Mouse (Mus musculus) kidney, embryonic 14.5 days (tissue): ENCODE data around the gene Bnc1. TPM values are rescaled to one million over a fixed set of nuclear protein-coding genes. Genes with fewer than 3 reads are reported as not detected.

Source experiments
- ATAC-seq: fragments of 200-750 bp; cut with Nextera tagmentation; 2 replicates; pipeline ENCODE4 v1.8.0; 2017; ENCODE audit warnings: moderate number of reproducible peaks, mild to moderate bottlenecking, moderate TSS enrichment, moderate library complexity; ENCODE audit not compliant: low FRiP score, low TSS enrichment
- H3K27ac ChIP-seq: fragments of 300-500 bp; sonication (generic); 2 replicates; pipeline ENCODE4 v1.5.1; 2014; ENCODE audit warnings: low read depth, mild to moderate bottlenecking, low read length, moderate library complexity, mixed read lengths
- H3K27me3 ChIP-seq: fragments of 300-500 bp; sonication (generic); 2 replicates; pipeline ENCODE4 v1.6.1; 2014; ENCODE audit warnings: mild to moderate bottlenecking, low read length; ENCODE audit not compliant: control insufficient read depth, insufficient read depth
- H3K36me3 ChIP-seq: fragments of 300-500 bp; sonication (generic); 2 replicates; pipeline ENCODE4 v1.6.1; 2014; ENCODE audit warnings: low read length, mixed read lengths; ENCODE audit not compliant: control insufficient read depth, insufficient read depth
- H3K4me1 ChIP-seq: fragments of 300-500 bp; sonication (generic); 2 replicates; pipeline ENCODE4 v1.6.1; 2014; ENCODE audit warnings: low read length, mixed read lengths; ENCODE audit not compliant: control insufficient read depth, insufficient read depth
- H3K4me2 ChIP-seq: fragments of 300-500 bp; sonication (generic); replicated peaks from 2 replicates; pipeline ENCODE4 v1.6.1; 2014; ENCODE audit warnings: low read depth, mild to moderate bottlenecking, low read length
- H3K4me3 ChIP-seq: fragments of 300-500 bp; sonication (generic); 2 replicates; pipeline ENCODE4 v1.5.1; 2014; ENCODE audit warnings: mild to moderate bottlenecking, low read length
- H3K9ac ChIP-seq: fragments of 300-500 bp; sonication (generic); 2 replicates; pipeline ENCODE4 v1.6.1; 2014; ENCODE audit warnings: low read depth, mild to moderate bottlenecking, low read length, moderate library complexity
- H3K9me3 ChIP-seq: fragments of 300-500 bp; sonication (generic); 2 replicates; pipeline ENCODE4 v1.6.1; 2016; ENCODE audit warnings: low read length; ENCODE audit not compliant: control insufficient read depth
- WGBS: fragments of 180-500 bp; shearing (Covaris S2); extraction: QIAGEN DNeasy Blood & Tissue Kit; methylation state at CpG from one replicate; pipeline ENCODE4 v1.1.7; 2014; 5-methylcytosine and 5-hydroxymethylcytosine counted together
- polyA plus RNA-seq: library from polyadenylated mRNA; unstranded; fragments of >200 nt; fragmentation: Nextera tagmentation; extraction: Ambion mirVana; gene quantifications from 2 replicates; pipeline ENCODE4 v1.2.1, GENCODE M21; 2014

The Bnc1 gene
- polyA plus RNA-seq, 1 experiment from 2014 or later, result 0.08 TPM

DNA sequence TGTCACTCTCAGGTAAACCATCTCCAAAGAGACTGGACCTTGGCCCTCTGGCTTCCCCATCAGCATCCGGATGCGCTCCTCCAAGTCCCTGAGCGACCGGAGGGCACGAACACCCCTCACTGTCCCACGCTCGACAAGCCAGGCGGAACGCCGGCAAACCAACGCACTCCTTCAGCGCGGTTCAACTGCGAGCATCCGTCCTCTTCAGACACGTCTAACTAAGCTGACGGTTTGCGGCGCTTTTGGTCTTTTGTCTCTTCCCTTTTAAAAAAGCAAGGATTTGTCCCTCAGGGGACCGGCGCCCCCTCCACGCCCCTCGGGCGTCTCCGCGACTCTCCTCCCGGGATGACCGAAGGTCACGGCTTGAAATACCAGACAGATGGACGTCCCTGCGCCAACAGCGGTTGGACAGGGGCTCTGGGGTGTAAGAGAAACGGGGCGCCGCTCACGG, 456 bp downstream of the Bnc1 start:
- H3K27ac ChIP-seq, result no peak overlapping the region
- H3K36me3 ChIP-seq, result no peaks in the 10 kb centered on the region
- under 1% methylated on average over 36 of the region's 36 CpGs for WGBS
- H3K4me2 ChIP-seq, result peak overlapping the region; percentile 98
- H3K4me1 ChIP-seq, result peaks cover 6% of the 10 kb centered on the region; the same call in 1 of the 2 replicates
- H3K9me3 ChIP-seq, result no peaks in the 10 kb centered on the region
- H3K9ac ChIP-seq, result peak overlapping the region; percentile 48; the same call in 1 of the 2 replicates
- peak overlapping the region; percentile 57 for H3K4me3 ChIP-seq
- peak; percentile 65; the same call in 1 of the 2 replicates for ATAC-seq
- H3K27me3 ChIP-seq, result peaks cover 78% of the 10 kb centered on the region

DNA sequence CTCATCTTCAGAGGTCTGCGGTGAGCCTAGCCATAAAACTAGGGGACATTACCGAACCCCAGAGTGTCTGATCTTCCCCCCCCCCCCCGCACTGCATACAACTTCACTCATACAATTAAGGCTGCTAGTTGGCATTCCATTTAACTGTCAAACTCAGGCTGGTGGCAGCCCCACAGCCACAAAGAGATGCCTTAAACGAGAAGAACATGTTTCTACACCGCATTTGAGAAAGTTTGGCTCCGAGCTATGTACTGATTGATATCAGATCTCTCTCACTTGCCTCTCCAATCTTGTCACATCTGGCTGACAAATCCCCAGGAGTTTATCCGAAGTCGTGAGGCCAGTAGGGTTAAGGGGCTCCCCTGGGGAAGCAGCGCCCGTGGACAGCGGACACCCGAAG, 976 bp downstream of the Bnc1 start:
- H3K4me3 ChIP-seq, result peak overlapping the region; percentile 57
- H3K4me1 ChIP-seq, result peaks cover 6% of the 10 kb centered on the region; the same call in 1 of the 2 replicates
- no peaks in the 10 kb centered on the region for H3K9me3 ChIP-seq
- H3K9ac ChIP-seq, result 0 out of 2 replicates have a peak overlapping the region, but pooled peaks have one; percentile 28
- ATAC-seq, result no peak
- H3K4me2 ChIP-seq, result peak overlapping the region; percentile 98
- no peaks in the 10 kb centered on the region for H3K36me3 ChIP-seq
- peaks cover 74% of the 10 kb centered on the region for H3K27me3 ChIP-seq
- 4% methylated on average over 12 of the region's 12 CpGs for WGBS
- no peak overlapping the region for H3K27ac ChIP-seq

DNA sequence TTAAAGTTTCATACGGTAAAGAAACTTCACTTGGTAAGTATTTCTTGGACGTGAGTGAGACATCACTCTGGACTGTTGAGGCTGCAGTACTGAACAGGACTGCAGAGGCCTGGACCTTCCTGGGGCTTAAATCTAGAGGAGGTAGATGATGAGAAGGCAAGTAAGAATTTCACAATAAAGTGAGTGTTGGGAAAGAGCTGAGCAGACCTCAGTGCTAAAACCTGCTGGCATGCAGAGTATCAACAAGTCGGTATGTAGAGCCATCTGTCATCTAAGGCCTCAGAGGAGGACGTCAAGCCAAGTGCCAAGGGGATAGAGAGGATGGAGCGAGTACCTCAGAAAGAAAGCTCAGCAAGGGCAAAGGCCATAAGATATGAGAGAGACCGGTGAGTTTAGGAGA, 8.4 kb downstream of the Bnc1 start:
- ATAC-seq, result no peak
- H3K4me1 ChIP-seq, result no peaks in the 10 kb centered on the region
- no peak overlapping the region for H3K27ac ChIP-seq
- no peak overlapping the region for H3K9ac ChIP-seq
- H3K36me3 ChIP-seq, result no peaks in the 10 kb centered on the region
- no peak overlapping the region for H3K4me2 ChIP-seq
- 80% methylated on average over 6 of the region's 6 CpGs for WGBS
- H3K9me3 ChIP-seq, result no peaks in the 10 kb centered on the region
- H3K27me3 ChIP-seq, result peaks cover 6% of the 10 kb centered on the region
- no peak overlapping the region for H3K4me3 ChIP-seq

DNA sequence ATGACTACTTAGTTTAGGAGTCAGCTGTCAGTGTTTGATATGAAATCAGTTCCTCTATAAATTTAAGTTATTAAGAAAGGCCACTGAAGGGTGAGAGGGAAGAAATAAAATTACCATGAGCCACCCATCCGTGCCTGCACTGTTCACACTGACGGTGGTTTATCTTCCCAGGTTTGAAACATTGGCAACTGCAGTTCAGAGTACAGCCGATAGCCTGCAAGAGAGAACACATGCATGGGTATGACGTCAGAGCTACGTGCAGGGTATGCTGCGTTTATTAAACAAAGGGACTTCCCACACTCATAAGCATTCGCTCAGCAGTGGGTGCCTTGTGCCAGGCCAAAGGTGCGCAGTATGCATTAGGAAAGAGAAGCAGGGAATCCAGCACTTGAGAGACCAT, 13.8 kb downstream of the Bnc1 start:
- whole genome bisulfite sequencing, result 85% methylated on average over 8 of the region's 8 CpGs
- no peaks in the 10 kb centered on the region for H3K9me3 ChIP-seq
- no peak overlapping the region for H3K4me2 ChIP-seq
- ATAC-seq, result no peak
- H3K27ac ChIP-seq, result no peak overlapping the region
- no peaks in the 10 kb centered on the region for H3K36me3 ChIP-seq
- no peak overlapping the region for H3K9ac ChIP-seq
- H3K4me1 ChIP-seq, result no peaks in the 10 kb centered on the region
- no peaks in the 10 kb centered on the region for H3K27me3 ChIP-seq
- no peak overlapping the region for H3K4me3 ChIP-seq

DNA sequence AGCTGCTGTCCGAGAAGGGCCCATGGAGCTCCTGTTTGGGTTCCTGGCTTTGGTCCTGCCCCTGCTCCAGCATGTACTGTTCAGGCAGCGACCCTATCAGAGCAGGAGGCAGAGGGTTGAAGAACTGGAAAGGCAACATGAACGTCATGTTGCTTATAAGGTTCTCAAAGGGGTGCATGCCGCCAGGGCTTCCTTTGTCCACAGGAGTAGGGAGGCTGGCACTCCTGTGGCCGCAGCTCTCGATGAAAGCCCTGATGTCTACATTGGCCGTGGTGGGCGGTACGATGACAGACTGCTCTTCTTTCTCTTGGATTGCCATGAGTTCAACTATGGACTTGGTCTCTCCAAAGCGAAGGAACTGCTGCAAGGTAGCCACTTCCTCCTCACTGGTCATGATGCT, 17.5 kb downstream of the Bnc1 start:
- H3K4me1 ChIP-seq, result no peaks in the 10 kb centered on the region
- H3K4me2 ChIP-seq, result no peak overlapping the region
- 94% methylated on average over 10 of the region's 10 CpGs for WGBS
- no peaks in the 10 kb centered on the region for H3K27me3 ChIP-seq
- no peak overlapping the region for H3K27ac ChIP-seq
- no peak for ATAC-seq
- H3K9ac ChIP-seq, result no peak overlapping the region
- H3K9me3 ChIP-seq, result no peaks in the 10 kb centered on the region
- no peaks in the 10 kb centered on the region for H3K36me3 ChIP-seq
- H3K4me3 ChIP-seq, result no peak overlapping the region

DNA sequence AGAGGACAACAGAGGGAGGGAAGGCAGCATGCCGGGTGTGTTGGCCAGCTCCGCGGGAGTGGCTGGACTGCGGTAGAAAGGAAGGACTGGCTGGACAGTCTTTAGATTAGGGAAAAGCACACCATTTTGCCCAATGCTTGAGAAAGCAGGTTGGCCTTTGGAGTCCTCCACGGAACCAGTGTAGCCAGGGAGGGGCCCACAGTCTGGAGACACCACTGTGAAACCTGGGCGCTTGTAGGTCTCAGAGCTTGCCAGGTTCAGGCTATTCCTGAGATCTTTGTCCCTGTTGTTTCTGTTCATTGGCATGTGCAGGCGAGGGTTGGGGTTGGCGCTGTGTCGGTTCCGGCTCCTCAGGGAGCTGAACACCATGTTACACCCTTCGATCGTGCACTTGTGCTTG, 18.2 kb downstream of the Bnc1 start:
- H3K27me3 ChIP-seq, result no peaks in the 10 kb centered on the region
- no peak overlapping the region for H3K4me2 ChIP-seq
- ATAC-seq, result no peak
- H3K36me3 ChIP-seq, result no peaks in the 10 kb centered on the region
- 89% methylated on average over 12 of the region's 12 CpGs for WGBS
- H3K4me1 ChIP-seq, result no peaks in the 10 kb centered on the region
- H3K9me3 ChIP-seq, result no peaks in the 10 kb centered on the region
- H3K9ac ChIP-seq, result no peak overlapping the region
- H3K27ac ChIP-seq, result no peak overlapping the region
- no peak overlapping the region for H3K4me3 ChIP-seq

DNA sequence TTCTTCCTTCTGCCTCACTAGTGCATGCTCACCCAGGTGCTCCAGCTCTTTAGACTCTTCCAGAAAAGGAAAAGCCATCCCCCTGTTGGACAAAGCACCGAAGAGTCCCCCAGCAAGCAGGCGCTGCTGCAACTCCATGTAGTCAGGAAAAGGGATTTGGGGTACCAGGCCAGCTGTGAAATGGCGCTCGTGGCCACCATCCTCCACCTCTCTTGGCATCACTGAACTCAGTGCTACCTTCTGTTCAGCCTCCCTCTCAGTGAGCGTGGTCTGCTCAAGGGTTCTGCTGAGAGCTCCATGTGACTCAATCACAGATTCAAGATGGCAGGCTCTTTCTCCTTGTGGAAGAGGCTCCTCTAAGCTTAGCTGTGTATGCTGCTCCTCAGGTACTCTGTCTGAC, 18.8 kb downstream of the Bnc1 start:
- no peak overlapping the region for H3K4me3 ChIP-seq
- 94% methylated on average over 5 of the region's 5 CpGs for WGBS
- H3K4me1 ChIP-seq, result no peaks in the 10 kb centered on the region
- no peaks in the 10 kb centered on the region for H3K9me3 ChIP-seq
- no peaks in the 10 kb centered on the region for H3K27me3 ChIP-seq
- H3K9ac ChIP-seq, result no peak overlapping the region
- ATAC-seq, result no peak
- no peaks in the 10 kb centered on the region for H3K36me3 ChIP-seq
- H3K27ac ChIP-seq, result no peak overlapping the region
- H3K4me2 ChIP-seq, result no peak overlapping the region

DNA sequence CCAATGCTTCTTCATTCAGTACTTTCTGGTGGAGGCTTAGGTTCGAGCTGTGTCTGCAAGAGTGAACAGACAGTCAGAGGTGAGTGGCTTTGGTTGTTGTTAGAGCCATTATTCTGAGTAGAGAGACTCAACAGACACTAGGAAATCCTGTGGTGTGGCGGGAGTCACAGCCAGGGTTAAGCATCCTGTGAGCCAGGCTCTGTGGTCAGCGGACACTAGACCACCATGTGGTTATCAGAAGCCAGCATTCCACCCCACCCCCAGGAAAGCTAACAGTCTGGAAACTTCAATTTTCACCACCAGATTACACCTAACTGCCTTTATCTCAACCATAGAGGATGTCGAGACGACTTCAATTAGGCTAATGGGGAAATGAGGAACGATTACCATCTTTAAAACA, 23.1 kb downstream of the Bnc1 start:
- Histone ChIP-seq H3K4me3 (no peak overlapping the region), H3K9me3 (no peaks in the 10 kb centered on the region), H3K36me3 (no peaks in the 10 kb centered on the region), H3K27ac (no peak overlapping the region), H3K4me1 (no peaks in the 10 kb centered on the region), H3K4me2 (no peak overlapping the region), H3K9ac (no peak overlapping the region), H3K27me3 (no peaks in the 10 kb centered on the region)
- whole genome bisulfite sequencing, result 81% methylated on average over 6 of the region's 6 CpGs
- ATAC-seq, result no peak

DNA sequence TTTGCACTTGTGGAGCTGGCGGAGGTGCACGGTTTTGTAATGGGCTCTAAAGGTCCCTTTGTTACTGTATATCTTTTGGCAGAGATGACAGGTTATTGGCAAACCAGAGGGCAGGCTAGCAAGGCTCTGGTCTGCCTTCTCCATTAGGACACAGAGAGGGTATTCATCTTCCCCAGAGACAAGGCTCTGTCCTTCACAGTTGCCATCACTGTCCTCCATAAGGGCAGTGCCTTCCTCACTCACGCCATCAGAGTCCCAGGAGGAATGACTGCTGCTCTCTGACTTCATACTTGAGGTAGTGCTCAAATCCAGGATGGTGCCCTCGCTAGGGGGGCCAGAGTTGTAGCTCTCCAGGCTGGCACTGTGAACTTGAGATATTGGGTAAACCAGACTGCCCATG, 23.6 kb downstream of the Bnc1 start:
- H3K27me3 ChIP-seq, result no peaks in the 10 kb centered on the region
- H3K9me3 ChIP-seq, result no peaks in the 10 kb centered on the region
- 86% methylated on average over 4 of the region's 4 CpGs for WGBS
- ATAC-seq, result no peak
- H3K36me3 ChIP-seq, result no peaks in the 10 kb centered on the region
- no peaks in the 10 kb centered on the region for H3K4me1 ChIP-seq
- no peak overlapping the region for H3K4me2 ChIP-seq
- H3K27ac ChIP-seq, result no peak overlapping the region
- H3K4me3 ChIP-seq, result no peak overlapping the region
- no peak overlapping the region for H3K9ac ChIP-seq
